Mouse (Mus musculus): ENCODE measurements around the gene Cox14. TPM values are rescaled to one million over a fixed set of nuclear protein-coding genes. Genes with fewer than 3 reads are reported as not detected.
"Not testable (repeated sequence)": the region's sequence is repeated elsewhere in the genome, so short reads cannot be mapped to it uniquely, and the experiment has no call there.

Cox14 gene
- total RNA-seq, 2 experiments from 2014 or later = 238 to 271 TPM

- peak; percentile 81 to 84 for DNase-seq
Observed at GRCm38 (mm10) chr15:99724292-99725021, 961 bp upstream of the Cox14 start.

- DNase-seq = no peak
Observed at GRCm38 (mm10) chr15:99726549-99726948, 1.1 kb downstream of the Cox14 start.

- not testable (repeated sequence) for DNase-seq
Observed at GRCm38 (mm10) chr15:99727039-99727438, 1.6 kb downstream of the Cox14 start.

- no peak for DNase-seq
Observed at GRCm38 (mm10) chr15:99727525-99727924, 2.1 kb downstream of the Cox14 start.

GRCm38 (mm10) chr15:99728211-99728610, 2.8 kb downstream of the Cox14 start:
- DNase-seq = no peak

GRCm38 (mm10) chr15:99729056-99729783, 3.8 kb downstream of the Cox14 start:
- no peak for DNase-seq

GRCm38 (mm10) chr15:99731167-99731566, 5.7 kb downstream of the Cox14 start:
- DNase-seq = no peak

- DNase-seq = no peak
Observed at GRCm38 (mm10) chr15:99731678-99732077, 6.3 kb downstream of the Cox14 start.

GRCm38 (mm10) chr15:99733186-99733585, 7.8 kb downstream of the Cox14 start:
- no peak for DNase-seq

GRCm38 (mm10) chr15:99735631-99736030, 10.2 kb downstream of the Cox14 start:
- DNase-seq = peak; percentile 100

GRCm38 (mm10) chr15:99736675-99737074, 11.3 kb downstream of the Cox14 start:
- no peak for DNase-seq

- DNase-seq = peak in 1 of 2 experiments; percentile 52
Observed at GRCm38 (mm10) chr15:99740229-99740628, 14.8 kb downstream of the Cox14 start.

- DNase-seq = no peak
Observed at GRCm38 (mm10) chr15:99754204-99754603, 28.8 kb downstream of the Cox14 start.

- no peak for DNase-seq
Observed at GRCm38 (mm10) chr15:99767467-99767866, 42.0 kb downstream of the Cox14 start.

- no peak for DNase-seq
Observed at GRCm38 (mm10) chr15:99768761-99769160, 43.3 kb downstream of the Cox14 start.

GRCm38 (mm10) chr15:99771004-99771500, 45.6 kb downstream of the Cox14 start:
- DNase-seq = no peak

GRCm38 (mm10) chr15:99771601-99772276, 46.3 kb downstream of the Cox14 start:
- DNase-seq = peak; percentile 27 to 69

- DNase-seq = peak; percentile 90 to 95
Observed at GRCm38 (mm10) chr15:99772277-99772880, 47.0 kb downstream of the Cox14 start.

- DNase-seq = not testable (repeated sequence)
Observed at GRCm38 (mm10) chr15:99772881-99772924, 47.3 kb downstream of the Cox14 start, which contains the start of gene Cers5. Gene Cers5, minus strand, starts transcription at chr15:99772885.

- no peak for DNase-seq
Observed at GRCm38 (mm10) chr15:99772925-99773324, 47.5 kb downstream of the Cox14 start.
